Mouse (Mus musculus): Measurements from ENCODE around the gene Tulp2. TPM values are rescaled to one million over a fixed set of nuclear protein-coding genes. Genes with fewer than 3 reads are reported as not detected.
"Not testable (repeated sequence)": the region's sequence is repeated elsewhere in the genome, so short reads cannot be mapped to it uniquely, and the experiment has no call there.

Gene Tulp2
- polyA plus RNA-seq, 1 experiment from 2014 or later, result 0.15 TPM

- H3K27ac ChIP-seq (replicated peaks), result peak within 1 kb of the TSS; percentile 91
- H3K36me3 ChIP-seq, result no peaks in the 10 kb centered on the region
- peak within 1 kb of the TSS; percentile 72 for H3K4me3 ChIP-seq (replicated peaks)
- H3K27me3 ChIP-seq (replicated peaks), result no peaks in the 10 kb centered on the region
- H3K9me3 ChIP-seq (replicated peaks), result no peaks in the 10 kb centered on the region
- peaks cover 42% of the 10 kb centered on the region for H3K4me1 ChIP-seq
- WGBS, result under 1% methylated on average over 54 of the region's 54 CpGs
- peak within 1 kb of the TSS; percentile 82 for H3K4me2 ChIP-seq
- peak within 1 kb of the TSS; percentile 93 for H3K9ac ChIP-seq (replicated peaks)
- peak; percentile 86 for ATAC-seq (ENCODE audit: low FRiP score)
These were observed 44.3 kb downstream of the Tulp2 start, which contains the start of the genes Ppp1r15a and Plekha4 for GRCm38 (mm10) chr7:45525809-45526473. TSS of gene Ppp1r15a (minus strand) at chr7:45526268. TSS of gene Plekha4 (plus strand) at chr7:45526330.

GRCm38 (mm10) chr7:45526474-45527120 is 44.9 kb downstream of the Tulp2 start:
- peak overlapping the region; percentile 91 for H3K27ac ChIP-seq (replicated peaks)
- no peaks in the 10 kb centered on the region for H3K9me3 ChIP-seq (replicated peaks)
- H3K36me3 ChIP-seq, result no peaks in the 10 kb centered on the region
- peak overlapping the region; percentile 82 for H3K4me2 ChIP-seq
- no peaks in the 10 kb centered on the region for H3K27me3 ChIP-seq (replicated peaks)
- WGBS, result 26% methylated on average over 7 of the region's 7 CpGs
- peak overlapping the region; percentile 93 for H3K9ac ChIP-seq (replicated peaks)
- H3K4me1 ChIP-seq, result peaks cover 37% of the 10 kb centered on the region
- H3K4me3 ChIP-seq (replicated peaks), result peak overlapping the region; percentile 72
- ATAC-seq (ENCODE audit: low FRiP score), result no peak; the same call in 1 of the 2 replicates

- 94% methylated on average over 6 of the region's 6 CpGs for WGBS
- H3K27me3 ChIP-seq (replicated peaks); H3K27ac ChIP-seq (replicated peaks); ATAC-seq (ENCODE audit: low FRiP score); H3K4me3 ChIP-seq (replicated peaks); H3K4me2 ChIP-seq; H3K36me3 ChIP-seq; H3K9me3 ChIP-seq (replicated peaks); H3K9ac ChIP-seq (replicated peaks): not testable (repeated sequence)
- H3K4me1 ChIP-seq, result peaks cover 34% of the 10 kb centered on the region
These were observed 45.5 kb downstream of the Tulp2 start for GRCm38 (mm10) chr7:45527169-45527568.

GRCm38 (mm10) chr7:45529461-45529860 is 47.8 kb downstream of the Tulp2 start:
- Histone ChIP-seq H3K4me2 (no peak overlapping the region), H3K27me3 (replicated peaks) (no peaks in the 10 kb centered on the region), H3K9me3 (replicated peaks) (no peaks in the 10 kb centered on the region), H3K9ac (replicated peaks) (no peak overlapping the region), H3K36me3 (no peaks in the 10 kb centered on the region), H3K4me1 (peaks cover 20% of the 10 kb centered on the region), H3K27ac (replicated peaks) (no peak overlapping the region), H3K4me3 (replicated peaks) (no peak overlapping the region)
- 27% methylated on average over 6 of the region's 6 CpGs for WGBS
- no peak for ATAC-seq (ENCODE audit: low FRiP score)

- H3K27me3 ChIP-seq (replicated peaks), result no peaks in the 10 kb centered on the region
- 74% methylated on average over 2 of the region's 2 CpGs for WGBS
- H3K9me3 ChIP-seq (replicated peaks), result no peaks in the 10 kb centered on the region
- no peak for ATAC-seq (ENCODE audit: low FRiP score)
- no peak overlapping the region for H3K9ac ChIP-seq (replicated peaks)
- H3K27ac ChIP-seq (replicated peaks), result 0 out of 2 replicates have a peak overlapping the region, but pooled peaks have one; percentile 18
- peaks cover 8% of the 10 kb centered on the region for H3K4me1 ChIP-seq
- H3K4me3 ChIP-seq (replicated peaks), result no peak overlapping the region
- H3K36me3 ChIP-seq, result no peaks in the 10 kb centered on the region
- no peak overlapping the region for H3K4me2 ChIP-seq
These were observed 49.0 kb downstream of the Tulp2 start for GRCm38 (mm10) chr7:45530643-45531042.

- no peak overlapping the region for H3K4me3 ChIP-seq (replicated peaks)
- H3K4me2 ChIP-seq, result no peak overlapping the region
- H3K4me1 ChIP-seq, result peaks cover 7% of the 10 kb centered on the region
- H3K27ac ChIP-seq (replicated peaks), result no peak overlapping the region
- H3K27me3 ChIP-seq (replicated peaks), result no peaks in the 10 kb centered on the region
- WGBS, result 88% methylated on average over 1 of the region's 1 CpGs
- ATAC-seq (ENCODE audit: low FRiP score), result no peak
- no peak overlapping the region for H3K9ac ChIP-seq (replicated peaks)
- no peaks in the 10 kb centered on the region for H3K9me3 ChIP-seq (replicated peaks)
- no peaks in the 10 kb centered on the region for H3K36me3 ChIP-seq
These were observed 54.0 kb downstream of the Tulp2 start for GRCm38 (mm10) chr7:45535676-45536075.

GRCm38 (mm10) chr7:45537602-45538001 is 55.9 kb downstream of the Tulp2 start:
- Histone ChIP-seq H3K27me3 (replicated peaks) (no peaks in the 10 kb centered on the region), H3K9me3 (replicated peaks) (no peaks in the 10 kb centered on the region), H3K9ac (replicated peaks) (peak overlapping the region; percentile 65), H3K4me1 (peaks cover 7% of the 10 kb centered on the region), H3K27ac (replicated peaks) (peak overlapping the region; percentile 68), H3K4me2 (peak overlapping the region; percentile 85), H3K4me3 (replicated peaks) (peak overlapping the region; percentile 59), H3K36me3 (no peaks in the 10 kb centered on the region)
- ATAC-seq (ENCODE audit: low FRiP score), result no peak; the same call in 1 of the 2 replicates
- WGBS, result 80% methylated on average over 10 of the region's 10 CpGs

GRCm38 (mm10) chr7:45538163-45539041 is 56.7 kb downstream of the Tulp2 start:
- H3K4me1 ChIP-seq, result peaks cover 7% of the 10 kb centered on the region
- WGBS, result 2% methylated on average over 28 of the region's 29 CpGs
- ATAC-seq (ENCODE audit: low FRiP score), result peak; percentile 93
- H3K27ac ChIP-seq (replicated peaks), result peak overlapping the region; percentile 68
- H3K27me3 ChIP-seq (replicated peaks), result no peaks in the 10 kb centered on the region
- H3K36me3 ChIP-seq, result no peaks in the 10 kb centered on the region
- peak overlapping the region; percentile 65 for H3K9ac ChIP-seq (replicated peaks)
- peak overlapping the region; percentile 85 for H3K4me2 ChIP-seq
- no peaks in the 10 kb centered on the region for H3K9me3 ChIP-seq (replicated peaks)
- H3K4me3 ChIP-seq (replicated peaks), result peak overlapping the region; percentile 59

- no peak overlapping the region for H3K4me3 ChIP-seq (replicated peaks)
- WGBS, result 83% methylated on average over 3 of the region's 3 CpGs
- ATAC-seq (ENCODE audit: low FRiP score), result no peak; the same call in 1 of the 2 replicates
These were observed 57.4 kb downstream of the Tulp2 start for GRCm38 (mm10) chr7:45539095-45539494.

GRCm38 (mm10) chr7:45540213-45540612 is 58.5 kb downstream of the Tulp2 start:
- Histone ChIP-seq H3K27ac (replicated peaks) (no peak overlapping the region), H3K9me3 (replicated peaks) (no peaks in the 10 kb centered on the region), H3K4me2 (no peak overlapping the region), H3K36me3 (no peaks in the 10 kb centered on the region), H3K4me1 (peaks cover 7% of the 10 kb centered on the region), H3K27me3 (replicated peaks) (no peaks in the 10 kb centered on the region), H3K4me3 (replicated peaks) (no peak overlapping the region), H3K9ac (replicated peaks) (no peak overlapping the region)
- no peak for ATAC-seq (ENCODE audit: low FRiP score)
- WGBS, result 81% methylated on average over 2 of the region's 2 CpGs

More at GRCm38 (mm10) chr7:45539095-45539494, 57.4 kb downstream of the Tulp2 start:
- Histone ChIP-seq H3K27ac (replicated peaks) (no peak overlapping the region), H3K9me3 (replicated peaks) (no peaks in the 10 kb centered on the region), H3K27me3 (replicated peaks) (no peaks in the 10 kb centered on the region), H3K9ac (replicated peaks) (no peak overlapping the region), H3K4me1 (peaks cover 7% of the 10 kb centered on the region), H3K36me3 (no peaks in the 10 kb centered on the region), H3K4me2 (no peak overlapping the region; the same call in 1 of the 2 replicates)

- H3K4me1 ChIP-seq, result no peaks in the 10 kb centered on the region
- no peak overlapping the region for H3K27ac ChIP-seq (replicated peaks)
- no peaks in the 10 kb centered on the region for H3K36me3 ChIP-seq
- no peaks in the 10 kb centered on the region for H3K9me3 ChIP-seq (replicated peaks)
- 87% methylated on average over 1 of the region's 1 CpGs for WGBS
- H3K9ac ChIP-seq (replicated peaks), result no peak overlapping the region
- no peak overlapping the region for H3K4me2 ChIP-seq
- H3K27me3 ChIP-seq (replicated peaks), result no peaks in the 10 kb centered on the region
- H3K4me3 ChIP-seq (replicated peaks), result no peak overlapping the region
- no peak for ATAC-seq (ENCODE audit: low FRiP score)
These were observed 62.8 kb downstream of the Tulp2 start for GRCm38 (mm10) chr7:45544525-45544924.

Measured in neural tube, embryonic 15.5 days (tissue).